Mouse (Mus musculus) neural tube, embryonic 13.5 days (tissue): Measurements from ENCODE around the gene Mthfs. TPM values are rescaled to one million over a fixed set of nuclear protein-coding genes. Genes with fewer than 3 reads are reported as not detected.

Experiments used
- ATAC-seq: fragments of 200-750 bp; cut with Nextera tagmentation; 2 replicates; pipeline ENCODE4 v1.8.0; 2017; ENCODE audit warnings: low read depth, mild to moderate bottlenecking, moderate TSS enrichment, moderate library complexity
- H3K27ac ChIP-seq: fragments of 300-500 bp; sonication (generic); replicated peaks from 2 replicates; pipeline ENCODE4 v1.5.1; 2015; ENCODE audit warnings: moderate library complexity, mild to moderate bottlenecking, inconsistent platforms
- H3K27me3 ChIP-seq: fragments of 300-500 bp; sonication (generic); 2 replicates; pipeline ENCODE4 v1.6.1; 2015; ENCODE audit warnings: mild to moderate bottlenecking, inconsistent platforms
- H3K36me3 ChIP-seq: fragments of 300-500 bp; sonication (generic); 2 replicates; pipeline ENCODE4 v1.6.1; 2015; ENCODE audit warnings: mild to moderate bottlenecking, inconsistent platforms
- H3K4me1 ChIP-seq: fragments of 300-500 bp; sonication (generic); replicated peaks from 2 replicates; pipeline ENCODE4 v1.6.1; 2015; ENCODE audit warnings: inconsistent platforms
- H3K4me2 ChIP-seq: fragments of 300-500 bp; sonication (generic); 2 replicates; pipeline ENCODE4 v1.6.1; 2015; ENCODE audit warnings: inconsistent platforms, mild to moderate bottlenecking, moderate library complexity
- H3K4me3 ChIP-seq: fragments of 300-500 bp; sonication (generic); 2 replicates; pipeline ENCODE4 v1.5.1; 2015; ENCODE audit warnings: mild to moderate bottlenecking, inconsistent platforms
- H3K9ac ChIP-seq: fragments of 300-500 bp; sonication (generic); 2 replicates; pipeline ENCODE4 v1.6.1; 2015; ENCODE audit warnings: moderate library complexity, mild to moderate bottlenecking, inconsistent platforms
- H3K9me3 ChIP-seq: fragments of 300-500 bp; sonication (generic); 2 replicates; pipeline ENCODE4 v1.6.1; 2016; ENCODE audit warnings: inconsistent platforms
- WGBS: fragments of 180-500 bp; shearing (Covaris S2); methylation state at CpG from one replicate; pipeline ENCODE4 v1.1.7; 2015; 5-methylcytosine and 5-hydroxymethylcytosine counted together
- polyA plus RNA-seq: library from polyadenylated mRNA; unstranded; fragments of >200 nt; fragmentation: Nextera tagmentation; extraction: Ambion mirVana; gene quantifications from 2 replicates; pipeline ENCODE4 v1.2.1, GENCODE M21; 2015

The Mthfs gene
- polyA plus RNA-seq, 1 experiment from 2014 or later, result 19.0 TPM

DNA sequence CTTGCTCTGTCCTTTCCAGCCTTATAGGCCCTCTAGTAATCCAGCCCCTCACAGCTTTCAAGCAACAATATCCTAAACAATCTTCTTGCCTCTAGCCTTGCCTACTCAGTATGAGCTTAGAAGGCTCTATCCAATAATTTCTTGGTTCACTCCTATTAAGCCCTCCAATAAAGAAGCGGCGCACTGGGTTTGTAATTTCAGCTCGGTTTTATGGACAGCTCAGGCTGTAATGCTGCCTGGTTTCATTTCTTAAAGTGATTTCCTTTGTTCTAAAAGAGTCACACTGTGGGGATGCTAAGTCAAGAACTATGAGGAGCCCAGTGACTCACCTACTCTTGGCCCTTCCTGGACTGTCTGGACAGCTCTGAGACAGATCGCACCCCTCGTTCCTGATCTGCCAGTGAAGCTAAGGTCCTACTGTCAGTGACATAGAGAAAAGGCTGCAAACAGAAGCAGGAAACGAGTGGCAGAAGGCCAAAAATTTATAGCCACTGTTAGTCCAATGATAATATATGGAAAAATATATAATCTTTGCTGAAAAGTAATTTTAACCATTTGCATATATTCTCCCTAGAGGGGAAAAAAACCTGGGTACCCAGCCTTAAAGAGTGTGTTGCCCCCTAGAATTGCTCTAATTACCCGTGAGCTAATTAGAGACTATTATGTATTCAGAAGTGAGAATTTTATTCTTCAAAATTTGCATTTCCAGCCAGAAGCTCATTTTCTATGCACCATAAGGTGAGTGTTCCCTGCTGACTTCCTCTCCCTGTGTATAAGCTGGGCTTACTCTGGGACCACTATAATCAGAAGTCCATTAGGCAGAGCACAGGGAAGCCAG lies 98.1 kb downstream of the Mthfs start:
- Histone ChIP-seq H3K36me3 (no peaks in the 10 kb centered on the region), H3K4me1 (peaks cover 12% of the 10 kb centered on the region), H3K9me3 (no peaks in the 10 kb centered on the region), H3K4me2 (no peak overlapping the region), H3K4me3 (no peak overlapping the region), H3K27me3 (no peaks in the 10 kb centered on the region), H3K9ac (no peak overlapping the region), H3K27ac (peak overlapping the region; percentile 76)
- peak; percentile 81 for ATAC-seq
- 57% methylated on average over 7 of the region's 7 CpGs for WGBS

GRCm38 (mm10) chr9:89309195-89309535 lies 98.7 kb downstream of the Mthfs start:
- H3K4me3 ChIP-seq, result no peak overlapping the region
- 73% methylated on average over 2 of the region's 2 CpGs for WGBS
- no peak overlapping the region for H3K9ac ChIP-seq
- H3K27me3 ChIP-seq, result no peaks in the 10 kb centered on the region
- peak overlapping the region; percentile 76 for H3K27ac ChIP-seq
- ATAC-seq, result no peak
- peaks cover 12% of the 10 kb centered on the region for H3K4me1 ChIP-seq
- no peaks in the 10 kb centered on the region for H3K9me3 ChIP-seq
- H3K36me3 ChIP-seq, result no peaks in the 10 kb centered on the region
- no peak overlapping the region for H3K4me2 ChIP-seq

DNA sequence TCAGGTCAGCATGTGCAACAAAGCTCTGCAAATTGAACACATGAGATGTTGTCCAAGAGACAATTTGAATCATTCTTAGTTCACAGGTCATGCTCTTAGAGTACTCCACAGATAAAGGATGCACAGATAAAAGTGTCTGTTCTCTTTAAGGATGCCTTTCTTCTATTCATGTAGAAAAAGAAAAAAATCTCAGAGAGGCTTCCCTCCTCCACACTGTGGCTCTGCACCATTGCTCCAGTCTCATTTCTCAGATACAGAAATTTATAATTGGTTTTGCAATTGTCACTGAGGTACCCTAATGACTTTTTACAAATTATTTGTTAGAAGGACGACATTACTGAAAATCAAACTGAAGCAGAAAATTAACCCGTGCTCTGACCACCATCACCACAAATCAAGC lies 101.2 kb downstream of the Mthfs start:
- no peak overlapping the region for H3K9ac ChIP-seq
- no peak overlapping the region for H3K4me3 ChIP-seq
- WGBS, result 68% methylated on average over 2 of the region's 2 CpGs
- H3K27ac ChIP-seq, result no peak overlapping the region
- H3K36me3 ChIP-seq, result no peaks in the 10 kb centered on the region
- H3K4me1 ChIP-seq, result peaks cover 12% of the 10 kb centered on the region
- ATAC-seq, result no peak
- H3K27me3 ChIP-seq, result no peaks in the 10 kb centered on the region
- no peak overlapping the region for H3K4me2 ChIP-seq
- H3K9me3 ChIP-seq, result no peaks in the 10 kb centered on the region

DNA sequence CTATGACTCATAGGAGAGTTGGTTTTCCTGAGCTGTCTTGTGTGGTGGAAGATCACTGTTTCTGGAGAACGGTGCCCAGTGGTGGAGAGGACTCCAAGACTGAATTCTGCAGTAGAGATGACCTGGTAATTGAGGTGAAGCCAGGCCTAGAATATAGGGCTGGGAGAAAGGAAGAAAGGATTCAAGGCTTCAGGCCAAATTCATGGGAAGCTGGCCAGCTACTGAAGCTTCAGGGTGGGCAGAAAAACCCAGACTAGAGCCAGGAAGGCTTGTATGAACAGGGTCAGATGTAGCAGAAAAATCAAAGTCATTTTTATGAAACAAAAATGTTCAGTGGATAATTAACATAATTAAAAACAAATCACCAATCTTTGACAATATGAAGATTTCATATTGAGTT lies 163.3 kb downstream of the Mthfs start:
- Histone ChIP-seq H3K27me3 (no peaks in the 10 kb centered on the region), H3K9me3 (no peaks in the 10 kb centered on the region)
- WGBS, result 89% methylated on average over 1 of the region's 1 CpGs

DNA sequence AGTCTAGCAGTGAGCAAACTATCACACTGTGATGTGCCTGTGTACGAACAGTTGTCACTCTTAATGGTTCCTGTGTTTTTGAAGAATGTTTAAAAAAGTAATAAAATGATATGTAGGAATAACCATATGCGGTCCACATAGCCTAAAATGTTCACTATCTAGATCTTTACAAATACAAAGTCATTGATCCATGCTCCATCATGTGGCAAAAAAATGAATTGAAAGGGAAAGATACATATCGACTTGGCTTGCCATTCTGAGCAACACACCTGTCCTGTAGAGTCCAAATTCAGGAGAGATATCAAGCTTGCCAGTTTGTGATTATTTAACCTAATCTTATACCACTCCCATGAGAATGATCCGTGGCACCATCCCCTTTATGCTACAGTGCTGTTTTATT lies 164.2 kb downstream of the Mthfs start:
- H3K9me3 ChIP-seq, result no peaks in the 10 kb centered on the region
- H3K27ac ChIP-seq, result no peak overlapping the region
- H3K36me3 ChIP-seq, result no peaks in the 10 kb centered on the region
- H3K4me1 ChIP-seq, result no peaks in the 10 kb centered on the region
- no peak for ATAC-seq
- 93% methylated on average over 4 of the region's 4 CpGs for WGBS
- no peaks in the 10 kb centered on the region for H3K27me3 ChIP-seq
- no peak overlapping the region for H3K4me3 ChIP-seq
- no peak overlapping the region for H3K9ac ChIP-seq
- no peak overlapping the region for H3K4me2 ChIP-seq

More for the DNA sequence above, 163.3 kb downstream of the Mthfs start:
- Histone ChIP-seq H3K36me3 (no peaks in the 10 kb centered on the region), H3K27ac (no peak overlapping the region), H3K4me1 (no peaks in the 10 kb centered on the region), H3K4me2 (no peak overlapping the region), H3K4me3 (no peak overlapping the region), H3K9ac (no peak overlapping the region)
- ATAC-seq, result no peak

GRCm38 (mm10) chr9:89403031-89403430 lies 192.6 kb downstream of the Mthfs start:
- Histone ChIP-seq H3K27me3 (no peaks in the 10 kb centered on the region), H3K9ac (no peak overlapping the region), H3K27ac (no peak overlapping the region), H3K36me3 (no peaks in the 10 kb centered on the region), H3K4me3 (no peak overlapping the region), H3K4me1 (no peaks in the 10 kb centered on the region), H3K4me2 (no peak overlapping the region), H3K9me3 (no peaks in the 10 kb centered on the region)
- ATAC-seq, result no peak
- WGBS, result 88% methylated on average over 1 of the region's 1 CpGs

Other genes with a start within 250 kb of the Mthfs start
- gene Trim43b, start 117.8 kb upstream of the Mthfs start, polyA plus RNA-seq, result not detected in 2 replicates
- gene Bcl2a1b, start 11.5 kb upstream of the Mthfs start, polyA plus RNA-seq, result 1.1 and 1.5 TPM in 2 replicates
- 0.67 TPM in 1 of 2 replicates, not detected in the other for gene Gm29094, start 11.3 kb upstream of the Mthfs start, polyA plus RNA-seq